Mouse (Mus musculus): ENCODE results near the gene Itga6. TPM values are rescaled to one million over a fixed set of nuclear protein-coding genes. Genes with fewer than 3 reads are reported as not detected.

The Itga6 gene
- polyA plus RNA-seq, 1 experiment from 2014 or later = 103 TPM

DNA sequence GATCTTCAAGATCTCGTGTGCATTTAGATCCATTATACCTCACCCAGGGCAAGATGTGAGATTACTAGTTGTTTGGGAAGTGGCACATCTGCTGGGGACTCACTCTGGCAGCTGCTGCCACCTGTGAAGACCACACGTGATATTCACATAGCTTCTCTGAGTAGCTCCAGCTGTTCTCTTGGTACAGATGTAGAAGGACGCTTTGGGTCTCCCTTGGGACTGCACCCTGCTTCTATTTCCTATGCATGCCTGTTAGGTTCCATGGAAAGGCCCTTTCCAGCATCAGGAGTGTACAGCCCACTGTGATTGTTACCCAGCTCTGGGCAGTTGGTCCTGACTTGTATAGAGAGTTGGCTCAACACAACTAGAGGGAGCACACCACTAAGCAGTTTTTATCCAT is 39.8 kb downstream of the Itga6 start:
- ATAC-seq (ENCODE audit: insufficient number of reproducible peaks, insufficient read depth, low FRiP score, low read depth) = no peak
- Histone ChIP-seq H3K9me3 (ENCODE audit: control insufficient read depth, low read length) (no peaks in the 10 kb centered on the region), H3K9ac (ENCODE audit: low read length) (no peak overlapping the region), H3K36me3 (ENCODE audit: control insufficient read depth, insufficient read depth, low read length) (no peaks in the 10 kb centered on the region), H3K27me3 (ENCODE audit: control insufficient read depth, insufficient read depth, low read length) (no peaks in the 10 kb centered on the region), H3K4me3 (ENCODE audit: control insufficient read depth in 1 of 2, insufficient read depth in 1 of 2, low read depth in 1 of 2, low read length in 2 of 2) (no peak overlapping the region), H3K27ac (replicated peaks in 1 of 2; ENCODE audit: control insufficient read depth in 1 of 2, insufficient read depth in 1 of 2, low read depth in 2 of 2, low read length in 2 of 2) (no peak overlapping the region), H3K4me1 (ENCODE audit: control insufficient read depth in 2 of 2, insufficient read depth in 2 of 2, low read length in 2 of 2) (peaks cover 17% of the 10 kb centered on the region in 2 experiments), H3K4me2 (ENCODE audit: low read length) (no peak overlapping the region)
- 74% methylated on average over 3 of the region's 3 CpGs for WGBS

DNA sequence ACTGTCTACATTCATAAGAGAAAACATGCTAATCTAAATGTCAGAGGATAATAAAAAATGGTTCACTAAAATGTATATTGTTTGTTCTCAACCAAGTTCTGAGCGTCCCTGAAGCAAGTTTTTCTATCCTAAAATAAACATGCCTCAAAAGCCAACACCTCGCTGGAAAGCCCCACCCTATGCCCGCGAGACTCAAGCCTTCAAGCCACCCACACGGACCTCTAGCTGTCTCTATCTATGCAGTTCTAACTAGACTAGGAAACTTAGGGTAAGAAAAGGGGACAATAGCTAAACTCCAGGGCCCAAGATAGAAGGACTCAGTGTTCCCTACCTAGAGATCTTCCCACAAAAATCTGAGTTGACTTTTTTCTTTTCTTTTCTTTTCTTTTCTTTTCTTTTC is 40.6 kb downstream of the Itga6 start:
- H3K27me3 ChIP-seq (ENCODE audit: control insufficient read depth, insufficient read depth, low read length) = no peaks in the 10 kb centered on the region
- no peak overlapping the region for H3K9ac ChIP-seq (ENCODE audit: low read length)
- no peak overlapping the region for H3K27ac ChIP-seq (replicated peaks in 1 of 2; ENCODE audit: control insufficient read depth in 1 of 2, insufficient read depth in 1 of 2, low read depth in 2 of 2, low read length in 2 of 2)
- H3K4me2 ChIP-seq (ENCODE audit: low read length) = peak overlapping the region; percentile 91; the same call in 1 of the 2 replicates
- H3K4me1 ChIP-seq (ENCODE audit: control insufficient read depth in 2 of 2, insufficient read depth in 2 of 2, low read length in 2 of 2) = peaks cover 17 to 18% of the 10 kb centered on the region in 2 experiments
- whole genome bisulfite sequencing = 29% methylated on average over 5 of the region's 5 CpGs
- ATAC-seq (ENCODE audit: insufficient number of reproducible peaks, insufficient read depth, low FRiP score, low read depth) = no peak
- H3K9me3 ChIP-seq (ENCODE audit: control insufficient read depth, low read length) = no peaks in the 10 kb centered on the region
- H3K4me3 ChIP-seq (ENCODE audit: control insufficient read depth in 1 of 2, insufficient read depth in 1 of 2, low read depth in 1 of 2, low read length in 2 of 2) = peak overlapping the region in 1 of 2 experiments; percentile 86; a peak in 1 of 4 replicates
- no peaks in the 10 kb centered on the region for H3K36me3 ChIP-seq (ENCODE audit: control insufficient read depth, insufficient read depth, low read length)

DNA sequence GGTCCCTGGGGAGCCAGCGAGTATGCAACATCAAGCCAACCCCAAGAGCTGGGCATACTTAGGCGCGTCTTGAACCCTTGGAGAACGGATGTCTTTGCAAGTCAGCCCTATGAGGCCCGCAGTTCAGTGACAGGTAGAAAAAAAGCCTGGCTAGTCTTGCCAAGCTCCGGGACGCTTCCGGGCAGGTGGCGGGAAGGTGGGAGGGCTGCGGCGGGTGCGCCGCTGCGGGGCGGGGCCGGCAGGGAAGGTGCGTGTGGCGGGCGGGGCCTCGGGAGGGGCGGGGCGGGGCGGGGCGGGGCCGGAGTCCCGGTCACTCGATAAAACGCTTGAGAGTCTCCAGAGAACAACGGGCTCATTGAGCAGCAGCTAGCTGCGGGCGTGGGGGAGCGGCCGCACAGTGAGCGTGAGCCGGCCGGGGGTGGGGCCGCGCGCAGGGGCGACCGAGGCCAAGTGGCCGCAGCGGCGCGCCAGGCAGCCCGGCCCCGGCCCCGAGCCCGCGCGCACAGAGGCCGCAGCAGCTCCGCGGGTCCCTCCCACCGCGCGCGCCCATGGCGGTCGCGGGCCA is 41.3 kb downstream of the Itga6 start:
- peaks cover 17% of the 10 kb centered on the region in 2 experiments for H3K4me1 ChIP-seq (ENCODE audit: control insufficient read depth in 2 of 2, insufficient read depth in 2 of 2, low read length in 2 of 2)
- H3K4me3 ChIP-seq (ENCODE audit: control insufficient read depth in 1 of 2, insufficient read depth in 1 of 2, low read depth in 1 of 2, low read length in 2 of 2) = peak overlapping the region; percentile 71 to 86
- H3K4me2 ChIP-seq (ENCODE audit: low read length) = peak overlapping the region; percentile 91
- H3K27ac ChIP-seq (replicated peaks in 1 of 2; ENCODE audit: control insufficient read depth in 1 of 2, insufficient read depth in 1 of 2, low read depth in 2 of 2, low read length in 2 of 2) = peak overlapping the region; percentile 75 to 86
- peak overlapping the region; percentile 89 for H3K9ac ChIP-seq (ENCODE audit: low read length)
- no peaks in the 10 kb centered on the region for H3K9me3 ChIP-seq (ENCODE audit: control insufficient read depth, low read length)
- no peaks in the 10 kb centered on the region for H3K27me3 ChIP-seq (ENCODE audit: control insufficient read depth, insufficient read depth, low read length)
- H3K36me3 ChIP-seq (ENCODE audit: control insufficient read depth, insufficient read depth, low read length) = no peaks in the 10 kb centered on the region
- ATAC-seq (ENCODE audit: insufficient number of reproducible peaks, insufficient read depth, low FRiP score, low read depth) = peak; percentile 86
- WGBS = under 1% methylated on average over 51 of the region's 61 CpGs

DNA sequence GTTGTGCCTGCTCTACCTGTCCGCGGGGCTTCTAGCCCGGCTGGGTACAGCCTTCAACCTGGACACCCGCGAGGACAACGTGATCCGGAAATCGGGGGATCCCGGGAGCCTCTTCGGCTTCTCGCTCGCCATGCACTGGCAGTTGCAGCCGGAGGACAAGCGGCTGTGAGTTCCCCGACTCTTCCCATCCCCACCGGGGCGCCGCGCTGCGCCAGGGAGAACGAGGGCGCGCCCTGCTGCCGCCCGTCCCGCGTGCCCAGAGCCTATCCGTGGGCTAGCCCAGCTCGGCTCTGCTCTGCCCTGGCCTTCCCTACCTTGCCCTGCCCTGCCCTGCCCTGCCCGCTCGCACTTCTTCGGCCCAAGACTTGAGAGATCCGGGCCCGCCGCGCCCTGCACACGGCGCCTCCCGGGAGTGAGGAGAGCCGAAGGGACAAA is 41.8 kb downstream of the Itga6 start:
- under 1% methylated on average over 40 of the region's 40 CpGs for WGBS
- no peaks in the 10 kb centered on the region for H3K9me3 ChIP-seq (ENCODE audit: control insufficient read depth, low read length)
- peak overlapping the region; percentile 91 for H3K4me2 ChIP-seq (ENCODE audit: low read length)

DNA sequence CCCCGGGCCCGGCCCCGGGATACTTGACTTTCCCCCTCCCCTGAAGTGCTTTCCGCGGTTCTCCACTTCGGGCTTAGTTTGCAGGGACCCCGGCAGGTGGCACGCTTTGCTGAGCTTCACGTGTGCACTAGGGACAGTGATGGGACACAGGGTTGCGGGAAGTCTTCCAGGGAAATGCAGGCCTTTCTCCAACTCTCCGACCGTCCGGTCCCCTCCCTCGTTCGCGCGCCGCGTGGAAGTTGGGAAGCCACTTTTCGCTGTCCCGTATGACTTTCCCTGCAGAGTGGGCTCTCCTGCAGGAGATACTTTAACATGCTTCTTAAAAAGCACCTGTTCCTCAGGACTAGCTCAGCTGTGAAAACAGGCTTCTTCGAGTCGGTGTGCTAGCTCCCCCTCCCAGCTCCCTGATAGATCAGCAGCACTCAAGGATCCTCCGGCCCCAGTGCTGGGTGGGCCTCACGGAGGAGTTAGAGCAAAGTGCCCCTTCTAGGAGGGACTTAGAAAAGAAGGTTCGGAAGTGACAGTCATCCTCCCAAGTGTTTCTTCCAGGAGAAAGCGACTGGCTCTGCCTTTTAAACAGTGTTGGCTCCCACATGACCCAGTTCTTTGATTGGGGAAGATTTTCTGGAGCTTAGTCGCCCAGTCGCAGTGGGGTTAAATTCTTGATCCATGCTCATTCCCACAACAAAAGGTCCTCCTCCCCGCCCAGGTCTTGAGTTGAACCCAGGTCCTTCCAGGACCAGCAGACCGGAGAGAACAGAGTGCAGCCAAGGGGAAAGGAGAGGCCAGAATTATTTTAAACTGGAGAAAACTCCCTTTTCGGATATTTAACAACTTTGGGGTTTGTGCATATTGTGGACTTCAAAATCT is 42.4 kb downstream of the Itga6 start:
- no peak; the same call in 1 of the 2 replicates for ATAC-seq (ENCODE audit: insufficient number of reproducible peaks, insufficient read depth, low FRiP score, low read depth)
- H3K4me3 ChIP-seq (ENCODE audit: control insufficient read depth in 1 of 2, insufficient read depth in 1 of 2, low read depth in 1 of 2, low read length in 2 of 2) = peak overlapping the region; percentile 71 to 86
- H3K36me3 ChIP-seq (ENCODE audit: control insufficient read depth, insufficient read depth, low read length) = no peaks in the 10 kb centered on the region
- peak overlapping the region; percentile 75 to 86 for H3K27ac ChIP-seq (replicated peaks in 1 of 2; ENCODE audit: control insufficient read depth in 1 of 2, insufficient read depth in 1 of 2, low read depth in 2 of 2, low read length in 2 of 2)
- H3K27me3 ChIP-seq (ENCODE audit: control insufficient read depth, insufficient read depth, low read length) = no peaks in the 10 kb centered on the region
- H3K4me2 ChIP-seq (ENCODE audit: low read length) = peak overlapping the region; percentile 91
- WGBS = 5% methylated on average over 32 of the region's 32 CpGs
- no peaks in the 10 kb centered on the region for H3K9me3 ChIP-seq (ENCODE audit: control insufficient read depth, low read length)
- peaks cover 12 to 17% of the 10 kb centered on the region in 2 experiments for H3K4me1 ChIP-seq (ENCODE audit: control insufficient read depth in 2 of 2, insufficient read depth in 2 of 2, low read length in 2 of 2)
- H3K9ac ChIP-seq (ENCODE audit: low read length) = peak overlapping the region; percentile 89

More for the DNA sequence above, 41.8 kb downstream of the Itga6 start:
- H3K4me3 ChIP-seq (ENCODE audit: control insufficient read depth in 1 of 2, insufficient read depth in 1 of 2, low read depth in 1 of 2, low read length in 2 of 2) = peak overlapping the region; percentile 71 to 86
- ATAC-seq (ENCODE audit: insufficient number of reproducible peaks, insufficient read depth, low FRiP score, low read depth) = peak; percentile 68
- no peaks in the 10 kb centered on the region for H3K36me3 ChIP-seq (ENCODE audit: control insufficient read depth, insufficient read depth, low read length)
- no peaks in the 10 kb centered on the region for H3K27me3 ChIP-seq (ENCODE audit: control insufficient read depth, insufficient read depth, low read length)
- H3K9ac ChIP-seq (ENCODE audit: low read length) = peak overlapping the region; percentile 89
- peaks cover 14 to 17% of the 10 kb centered on the region in 2 experiments for H3K4me1 ChIP-seq (ENCODE audit: control insufficient read depth in 2 of 2, insufficient read depth in 2 of 2, low read length in 2 of 2)
- H3K27ac ChIP-seq (replicated peaks in 1 of 2; ENCODE audit: control insufficient read depth in 1 of 2, insufficient read depth in 1 of 2, low read depth in 2 of 2, low read length in 2 of 2) = peak overlapping the region; percentile 75 to 86

DNA sequence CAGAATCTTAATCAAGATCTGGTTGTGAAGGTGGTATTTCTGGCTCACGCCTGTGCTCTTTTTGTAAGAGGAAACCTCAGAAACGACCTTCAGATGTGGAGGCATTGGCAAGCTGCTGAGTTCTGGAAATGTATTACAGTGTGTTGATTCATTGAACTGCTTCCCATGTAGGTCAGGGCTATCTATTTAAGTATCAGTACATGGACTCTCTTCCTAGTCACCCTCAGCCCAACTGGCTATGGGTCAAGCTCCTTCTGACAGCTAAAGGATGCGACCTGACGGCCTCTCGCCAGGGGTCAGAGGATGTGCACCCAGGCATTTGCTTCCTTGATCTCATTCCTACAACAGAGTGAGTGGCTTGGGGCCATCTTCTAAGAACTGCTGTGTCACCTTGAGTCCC is 45.3 kb downstream of the Itga6 start:
- 69% methylated on average over 5 of the region's 5 CpGs for WGBS
- no peaks in the 10 kb centered on the region for H3K36me3 ChIP-seq (ENCODE audit: control insufficient read depth, insufficient read depth, low read length)

DNA sequence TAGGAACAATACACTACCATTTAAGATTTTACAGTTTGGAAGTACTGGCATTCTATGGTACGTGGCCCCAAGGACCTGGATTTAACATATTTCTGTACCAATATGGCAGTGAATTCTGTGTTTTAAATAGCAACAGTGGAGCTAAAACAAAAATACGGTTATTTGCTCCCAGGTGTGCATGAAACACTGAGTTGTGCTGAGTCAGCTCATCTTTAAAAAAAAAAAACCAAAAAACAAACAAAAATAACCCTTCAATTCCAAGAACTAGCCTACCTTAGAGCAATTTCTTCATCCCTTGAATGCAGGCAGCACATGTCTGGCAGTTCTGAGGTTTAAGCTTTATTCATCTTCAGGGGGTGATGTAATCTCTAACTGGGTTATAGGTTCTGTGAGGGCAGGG is 45.8 kb downstream of the Itga6 start:
- Histone ChIP-seq H3K9me3 (ENCODE audit: control insufficient read depth, low read length) (no peaks in the 10 kb centered on the region), H3K4me3 (ENCODE audit: control insufficient read depth in 1 of 2, insufficient read depth in 1 of 2, low read depth in 1 of 2, low read length in 2 of 2) (no peak overlapping the region), H3K4me1 (ENCODE audit: control insufficient read depth in 2 of 2, insufficient read depth in 2 of 2, low read length in 2 of 2) (peaks cover 15 to 31% of the 10 kb centered on the region in 2 experiments), H3K9ac (ENCODE audit: low read length) (no peak overlapping the region), H3K27ac (replicated peaks in 1 of 2; ENCODE audit: control insufficient read depth in 1 of 2, insufficient read depth in 1 of 2, low read depth in 2 of 2, low read length in 2 of 2) (no peak overlapping the region), H3K4me2 (ENCODE audit: low read length) (no peak overlapping the region), H3K36me3 (ENCODE audit: control insufficient read depth, insufficient read depth, low read length) (no peaks in the 10 kb centered on the region), H3K27me3 (ENCODE audit: control insufficient read depth, insufficient read depth, low read length) (no peaks in the 10 kb centered on the region)
- WGBS = 88% methylated on average over 2 of the region's 2 CpGs
- no peak for ATAC-seq (ENCODE audit: insufficient number of reproducible peaks, insufficient read depth, low FRiP score, low read depth)

More for the DNA sequence above, 45.3 kb downstream of the Itga6 start:
- Histone ChIP-seq H3K4me2 (ENCODE audit: low read length) (no peak overlapping the region; the same call in 1 of the 2 replicates), H3K27me3 (ENCODE audit: control insufficient read depth, insufficient read depth, low read length) (no peaks in the 10 kb centered on the region), H3K4me1 (ENCODE audit: control insufficient read depth in 2 of 2, insufficient read depth in 2 of 2, low read length in 2 of 2) (peaks cover 15 to 31% of the 10 kb centered on the region in 2 experiments), H3K4me3 (ENCODE audit: control insufficient read depth in 1 of 2, insufficient read depth in 1 of 2, low read depth in 1 of 2, low read length in 2 of 2) (no peak overlapping the region), H3K9me3 (ENCODE audit: control insufficient read depth, low read length) (no peaks in the 10 kb centered on the region), H3K9ac (ENCODE audit: low read length) (no peak overlapping the region), H3K27ac (replicated peaks in 1 of 2; ENCODE audit: control insufficient read depth in 1 of 2, insufficient read depth in 1 of 2, low read depth in 2 of 2, low read length in 2 of 2) (no peak overlapping the region)
- ATAC-seq (ENCODE audit: insufficient number of reproducible peaks, insufficient read depth, low FRiP score, low read depth) = no peak
